Mouse (Mus musculus) ovary, adult 2 months (tissue): Measurements from ENCODE around the gene Ppa1. TPM values are rescaled to one million over a fixed set of nuclear protein-coding genes. Genes with fewer than 3 reads are reported as not detected.

Source experiments
- polyA plus RNA-seq: library from polyadenylated mRNA; depleted of rRNA; stranded (reverse); fragments of >200 nt; gene quantifications from 2 replicates; pipeline ENCODE4 v1.2.3, GENCODE M21; 2012; rRNA removed

The Ppa1 gene
- 27.7 and 28.5 TPM in 2 replicates for polyA plus RNA-seq

GRCm38 (mm10) chr10:61647790-61648736 lies at the start of gene Ppa1:
Ppa1 (plus strand) TSS chr10:61648552.

DNA sequence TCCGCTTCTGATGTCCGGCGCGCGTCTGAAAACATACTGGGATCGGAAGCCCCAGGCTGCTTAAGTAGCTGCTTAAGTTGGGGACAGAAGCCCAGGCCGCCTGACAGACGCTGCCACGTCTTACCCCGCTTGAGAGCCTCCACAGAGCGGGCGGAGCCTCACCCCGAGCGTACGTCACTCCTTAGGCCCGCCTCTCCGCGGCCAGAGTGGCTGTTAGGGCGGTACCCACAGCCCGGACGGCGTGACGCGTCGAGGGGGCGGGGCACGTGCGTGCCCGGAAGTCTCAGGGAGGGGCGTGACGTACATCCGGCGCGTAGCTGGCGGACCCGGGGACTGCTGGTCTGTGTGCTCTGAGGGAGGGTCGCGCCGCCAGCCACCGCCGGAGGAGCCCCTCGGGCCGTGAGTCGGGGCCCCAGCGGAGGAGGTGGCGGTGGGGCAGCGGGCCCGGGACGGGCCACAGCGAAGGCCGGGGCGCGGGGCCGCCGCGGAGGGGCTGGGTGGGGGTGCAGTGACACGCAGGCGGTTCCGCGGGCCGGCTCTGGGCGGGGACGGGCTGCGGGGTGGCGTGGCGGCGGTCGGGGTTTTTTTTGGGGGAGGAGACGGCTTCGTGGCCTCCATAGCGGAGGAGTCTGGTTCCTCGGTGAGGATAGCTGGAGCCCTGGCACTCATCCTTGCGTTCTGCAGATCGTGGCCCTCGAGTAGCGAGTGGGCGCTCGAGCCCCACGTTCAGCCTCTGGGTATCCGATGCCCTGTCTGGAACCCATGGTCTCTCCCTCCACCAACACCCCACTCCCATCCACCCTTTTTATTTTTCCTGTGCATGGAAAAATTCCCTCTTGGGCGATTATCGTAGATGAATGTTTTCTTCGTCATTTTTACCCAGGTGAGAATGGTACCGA lies 31.9 kb downstream of the Ppa1 start, which contains the start of gene Sar1a:
Sar1a (plus strand) TSS at position 285 of the 899 bp plus-strand sequence.

GRCm38 (mm10) chr10:61694870-61695670 lies 46.7 kb downstream of the Ppa1 start, which contains the start of gene Tysnd1:
Tysnd1 (plus strand) TSS chr10:61695514.

DNA sequence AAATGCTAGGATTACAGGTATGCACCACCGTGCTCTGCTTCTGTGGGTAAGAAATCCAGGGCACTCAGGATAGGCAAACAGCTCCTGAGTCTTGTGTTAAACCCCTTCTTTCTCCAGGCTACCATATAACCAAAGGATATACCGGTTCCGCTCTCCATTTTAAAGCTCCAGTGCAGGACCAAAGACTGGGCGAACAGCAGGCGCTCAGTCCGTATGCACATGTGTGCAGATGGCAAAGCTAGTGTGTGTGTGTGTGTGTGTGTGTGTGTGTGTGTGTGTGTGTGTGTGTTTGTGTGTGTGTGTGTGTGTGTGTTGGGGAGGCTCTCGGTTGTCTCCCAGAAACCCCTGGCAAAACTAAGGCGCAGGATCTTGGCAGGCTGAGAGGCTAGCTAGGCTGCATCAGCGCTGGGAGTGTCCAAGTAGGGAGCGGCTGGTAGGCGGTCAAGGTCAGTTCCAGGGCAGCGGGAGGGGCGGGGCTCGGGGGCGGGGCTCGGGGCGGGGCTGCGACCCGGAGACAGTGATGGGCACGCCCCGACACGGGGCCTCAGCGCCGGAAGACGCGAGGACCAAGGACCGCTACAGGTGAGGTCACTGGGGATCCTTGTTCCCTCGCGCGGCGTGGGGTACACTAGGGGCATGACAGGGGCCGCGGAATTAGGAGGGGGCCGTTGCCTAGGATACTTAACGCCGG lies 66.6 kb downstream of the Ppa1 start, which contains the start of gene Aifm2:
Aifm2 (plus strand) TSS at position 493 of the 691 bp plus-strand sequence.

Other genes with a start within 250 kb of the Ppa1 start
- 0.12 TPM in 1 of 2 replicates, not detected in the other for gene Nodal, start 230.6 kb upstream of the Ppa1 start, polyA plus RNA-seq
- 92.2 and 125 TPM in 2 replicates for gene Eif4ebp2, start 195.9 kb upstream of the Ppa1 start, polyA plus RNA-seq
- gene Lrrc20, start 172.8 kb upstream of the Ppa1 start, polyA plus RNA-seq: 7.2 and 9.2 TPM in 2 replicates
- 0.14 and 0.18 TPM in 2 replicates for gene Npffr1, start 53.1 kb upstream of the Ppa1 start, polyA plus RNA-seq
- gene Sar1a, start 31.7 kb downstream of the Ppa1 start, polyA plus RNA-seq: 67.3 and 81.1 TPM in 2 replicates
- gene Tysnd1, start 47.0 kb downstream of the Ppa1 start, polyA plus RNA-seq: 135 and 195 TPM in 2 replicates
- 39.2 and 43.4 TPM in 2 replicates for gene Aifm2, start 66.7 kb downstream of the Ppa1 start, polyA plus RNA-seq
- gene H2afy2, start 135.6 kb downstream of the Ppa1 start, polyA plus RNA-seq: 15.5 and 19.4 TPM in 2 replicates